Mouse (Mus musculus) C2C12 (cell line): Measurements from ENCODE around the gene Mesp2. TPM values are rescaled to one million over a fixed set of nuclear protein-coding genes. Genes with fewer than 3 reads are reported as not detected.
A peak's percentile ranks its signal among the peaks of the same experiment; 100 is the strongest.

Experiments used
- H3K27me3 ChIP-seq: one replicate; pipeline ENCODE4 v1.6.1; 2011; ENCODE audit not compliant: control insufficient read depth, insufficient read depth, insufficient read length
- H3K36me3 ChIP-seq: one replicate; pipeline ENCODE4 v1.6.1; 2011; ENCODE audit not compliant: control insufficient read depth, insufficient read depth
- H3K4me3 ChIP-seq: one replicate; pipeline ENCODE4 v1.5.1; 2011; ENCODE audit warnings: mild to moderate bottlenecking, control low read depth; ENCODE audit not compliant: poor library complexity, insufficient read depth, severe bottlenecking
- H3K79me2 ChIP-seq: one replicate; pipeline ENCODE4 v1.6.1; 2011; ENCODE audit not compliant: control insufficient read depth, insufficient read depth
- H3K79me3 ChIP-seq: one replicate; pipeline ENCODE4 v1.6.1; 2011; ENCODE audit warnings: low read depth, control low read depth
- H3ac ChIP-seq: one replicate; pipeline ENCODE3; 2011; ENCODE audit warnings: low read depth; ENCODE audit not compliant: control insufficient read depth, insufficient read length
- CEBPB ChIP-seq: IDR thresholded peaks from one replicate; pipeline ENCODE4 v1.6.1; 2011; ENCODE audit warnings: low read depth, mild to moderate bottlenecking, control low read depth, moderate library complexity
- CTCF ChIP-seq: IDR thresholded peaks from one replicate; pipeline ENCODE4 v1.5.1; 2011; ENCODE audit not compliant: control insufficient read depth, insufficient read depth, insufficient read length
- FOSL1 ChIP-seq: IDR thresholded peaks from one replicate; pipeline ENCODE4 v1.8.0; 2011; ENCODE audit warnings: mild to moderate bottlenecking, low read length; ENCODE audit not compliant: poor library complexity, insufficient read depth, severe bottlenecking
- MAX ChIP-seq: IDR thresholded peaks from one replicate; pipeline ENCODE4 v1.6.1; 2011; ENCODE audit warnings: mild to moderate bottlenecking, control low read depth
- MYOD1 ChIP-seq: IDR thresholded peaks from one replicate; pipeline ENCODE4 v1.6.1; 2011; ENCODE audit warnings: low read depth; ENCODE audit not compliant: control insufficient read depth, insufficient read length
- MYOG ChIP-seq: IDR thresholded peaks from one replicate; pipeline ENCODE4 v1.6.1; 2011; ENCODE audit not compliant: control insufficient read depth, insufficient read length; ENCODE audit errors: extremely low read depth
- USF1 ChIP-seq: IDR thresholded peaks from one replicate; pipeline ENCODE4 v1.6.1; 2011; ENCODE audit warnings: low read depth, mild to moderate bottlenecking, control low read depth, moderate library complexity
- polyA plus RNA-seq: library from polyadenylated mRNA; unstranded; fragments of >200 nt; fragmentation: generic; extraction: Trizol; gene quantifications from one replicate; pipeline ENCODE4 v1.2.1, GENCODE M21; 2012; ENCODE audit warnings: missing spikeins

The Mesp2 gene
- polyA plus RNA-seq, 1 experiment = 0.07 TPM

DNA sequence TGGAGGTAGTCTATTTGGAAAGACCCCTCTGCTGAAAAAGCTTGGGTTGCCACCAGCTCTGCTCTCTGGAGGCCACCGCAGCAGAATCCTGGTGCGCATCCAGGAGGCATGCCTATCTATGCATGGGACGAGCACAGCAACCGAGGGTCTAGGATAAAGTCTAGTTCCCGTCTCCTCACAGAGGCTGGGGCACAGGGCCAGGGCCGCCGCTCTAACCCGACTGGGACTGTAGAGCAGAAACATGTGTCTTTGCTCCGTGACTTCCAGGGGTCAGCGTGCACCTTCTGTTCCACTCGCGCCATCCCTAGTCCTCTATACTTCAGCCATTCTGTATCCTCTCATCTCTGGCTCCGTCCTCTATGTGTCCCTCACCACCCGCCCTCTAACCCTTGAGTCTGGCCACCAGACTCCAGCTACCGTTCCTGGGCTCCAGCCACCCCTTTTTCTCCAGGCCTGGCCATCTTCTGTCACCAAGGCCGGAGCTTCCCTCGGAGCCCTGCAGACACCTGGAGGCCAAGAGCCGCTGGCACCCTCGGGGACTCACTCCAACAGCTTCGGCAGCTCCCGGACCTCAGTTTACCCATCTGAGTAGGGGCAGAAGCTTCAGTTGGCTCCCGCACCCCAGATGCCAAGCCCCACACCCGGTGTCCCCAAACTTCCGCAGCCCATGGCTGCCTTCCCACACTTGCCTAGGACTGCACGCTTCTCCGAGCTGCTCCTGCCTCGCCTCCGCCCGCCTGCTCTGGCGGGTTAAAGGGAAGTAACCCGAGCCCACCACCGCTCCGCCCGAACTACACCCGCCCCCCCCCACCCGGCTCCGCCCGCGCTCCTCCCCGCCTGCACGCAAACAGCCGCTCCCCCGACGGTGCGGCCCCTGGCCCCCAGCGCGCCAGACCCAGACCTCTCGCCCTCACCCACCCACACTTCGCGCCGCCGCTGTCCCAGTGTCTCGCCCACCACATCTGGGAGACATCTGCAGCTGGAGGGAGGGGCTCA lies 37.2 kb downstream of the Mesp2 start:
- no peak for TF ChIP-seq USF1
- TF ChIP-seq MYOD1 = no peak
- no peak for TF ChIP-seq MAX
- TF ChIP-seq MYOG = no peak
- TF ChIP-seq FOSL1 = no peak
- no peak for TF ChIP-seq CEBPB
- TF ChIP-seq CTCF = no peak
- Histone ChIP-seq H3K4me3 (peak overlapping the region; percentile 43), H3K27me3 (no peaks in the 10 kb centered on the region), H3K79me2 (peaks cover 34% of the 10 kb centered on the region), H3ac (peak overlapping the region; percentile 47), H3K79me3 (peaks cover 19% of the 10 kb centered on the region), H3K36me3 (no peaks in the 10 kb centered on the region)

DNA sequence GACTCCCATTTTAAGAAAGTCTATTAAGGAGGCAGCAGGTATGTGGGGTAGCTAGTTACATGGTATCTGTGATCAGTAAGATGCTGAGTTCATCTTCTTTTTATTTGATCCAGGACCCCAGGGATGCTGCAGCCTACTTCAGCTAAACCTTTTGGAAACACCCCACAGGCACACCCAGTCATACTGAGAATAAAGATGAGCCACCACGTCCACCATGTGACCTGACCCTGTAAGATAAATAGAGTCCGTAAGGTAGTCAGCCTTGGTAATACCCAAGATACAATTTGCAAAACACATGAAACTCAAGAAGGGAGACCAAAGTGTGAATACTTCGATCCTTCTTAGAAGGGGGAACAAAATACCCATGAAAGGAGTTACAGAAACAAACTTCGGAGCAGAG lies 45.8 kb downstream of the Mesp2 start:
- H3K79me3 ChIP-seq = no peaks in the 10 kb centered on the region
- no peak overlapping the region for H3K4me3 ChIP-seq
- H3K36me3 ChIP-seq = no peaks in the 10 kb centered on the region
- H3ac ChIP-seq = no peak overlapping the region
- TF ChIP-seq USF1 = no peak
- no peak for TF ChIP-seq FOSL1
- TF ChIP-seq MYOD1 = no peak
- no peak for TF ChIP-seq MYOG
- no peak for TF ChIP-seq MAX
- no peak for TF ChIP-seq CTCF
- TF ChIP-seq CEBPB = no peak
- H3K27me3 ChIP-seq = no peaks in the 10 kb centered on the region
- H3K79me2 ChIP-seq = no peaks in the 10 kb centered on the region

DNA sequence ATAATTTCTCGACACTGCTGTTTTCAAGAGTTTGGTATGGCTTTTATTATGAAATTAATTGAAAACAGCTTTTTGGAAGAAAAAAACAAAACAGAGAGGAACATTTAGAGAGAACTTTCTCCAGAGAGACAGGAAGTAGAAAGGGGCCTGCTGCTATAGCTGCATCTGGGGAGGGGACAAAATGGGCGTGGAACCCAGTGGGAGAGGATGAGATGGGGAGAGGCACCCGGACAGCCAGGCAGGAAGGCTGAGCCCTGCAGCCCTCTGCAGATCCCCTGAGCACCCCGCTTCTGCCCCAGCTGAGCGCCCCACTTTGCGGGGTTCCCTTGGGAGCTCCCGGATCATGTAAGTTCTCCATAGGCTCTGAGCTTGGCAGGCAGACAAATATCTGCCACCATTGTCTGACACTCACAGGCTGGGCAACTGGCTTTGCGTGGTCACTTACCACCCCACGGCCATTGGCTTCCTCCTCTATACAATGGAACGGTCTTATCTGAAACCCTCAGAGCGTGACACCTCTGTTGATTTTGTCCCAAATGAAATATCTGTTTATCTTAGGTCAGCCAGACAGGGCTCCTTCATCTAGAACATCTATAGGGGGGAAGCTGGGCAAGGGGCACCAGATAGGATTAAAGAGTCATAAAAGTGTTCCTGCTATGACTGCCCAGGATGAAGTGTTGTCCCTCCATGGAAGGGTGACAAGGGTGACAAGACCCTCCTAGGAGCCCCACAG lies 47.8 kb downstream of the Mesp2 start:
- Histone ChIP-seq H3K36me3 (no peaks in the 10 kb centered on the region), H3ac (no peak overlapping the region), H3K27me3 (no peaks in the 10 kb centered on the region), H3K79me3 (no peaks in the 10 kb centered on the region), H3K79me2 (no peaks in the 10 kb centered on the region), H3K4me3 (no peak overlapping the region)
- TF ChIP-seq FOSL1 = no peak

- no peak for TF ChIP-seq MYOD1
- no peak for TF ChIP-seq CEBPB
- peak; percentile 45 for TF ChIP-seq USF1
- TF ChIP-seq MYOG = no peak
- H3K27me3 ChIP-seq = no peaks in the 10 kb centered on the region
- H3K36me3 ChIP-seq = no peaks in the 10 kb centered on the region
- no peak overlapping the region for H3K4me3 ChIP-seq
- H3ac ChIP-seq = no peak overlapping the region
- no peaks in the 10 kb centered on the region for H3K79me2 ChIP-seq
- no peaks in the 10 kb centered on the region for H3K79me3 ChIP-seq
Observed at GRCm38 (mm10) chr7:79858956-79859630, 48.6 kb downstream of the Mesp2 start.

DNA sequence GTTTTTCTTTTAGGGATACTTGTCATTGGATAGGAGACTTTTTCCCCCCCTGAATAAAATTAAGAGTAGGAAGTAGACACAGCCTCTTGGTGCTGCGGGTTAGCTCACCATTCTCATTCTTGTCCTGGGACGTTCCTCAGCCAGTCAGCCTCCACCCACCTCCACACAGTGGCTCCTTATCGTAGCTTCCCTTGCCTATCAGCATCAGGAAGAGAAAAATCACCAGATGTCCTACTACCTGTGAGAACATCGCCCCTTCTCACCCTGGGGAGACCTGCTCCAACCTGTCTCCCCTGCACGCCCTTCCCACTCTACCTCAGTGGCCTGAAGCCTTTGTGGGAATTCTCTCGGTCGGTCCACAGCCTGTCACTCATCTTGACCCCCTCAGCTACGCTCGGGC lies 50.3 kb downstream of the Mesp2 start, which contains the start of gene Anpep:
Gene Anpep, minus strand, starts transcription at position 249 of the 400 bp plus-strand sequence.
- no peaks in the 10 kb centered on the region for H3K79me2 ChIP-seq

More for the DNA sequence above, 50.3 kb downstream of the Mesp2 start, which contains the start of gene Anpep:
- TF ChIP-seq USF1 (no peak), CTCF (no peak), MAX (no peak), MYOD1 (no peak), CEBPB (no peak), MYOG (no peak), FOSL1 (no peak)
- no peaks in the 10 kb centered on the region for H3K79me3 ChIP-seq
- H3K27me3 ChIP-seq = no peaks in the 10 kb centered on the region
- H3K4me3 ChIP-seq = no peak within 1 kb of the TSS
- no peaks in the 10 kb centered on the region for H3K36me3 ChIP-seq
- no peak within 1 kb of the TSS for H3ac ChIP-seq
